Mouse (Mus musculus) intestine, embryonic 14.5 days (tissue): ENCODE data around the gene Duoxa2. TPM values are rescaled to one million over a fixed set of nuclear protein-coding genes. Genes with fewer than 3 reads are reported as not detected.

ENCODE experiments used
- ATAC-seq: fragments of 200-750 bp; cut with Nextera tagmentation; replicated peaks from 2 replicates; pipeline ENCODE4 v1.8.0; 2017; ENCODE audit warnings: low read depth, moderate number of reproducible peaks, moderate TSS enrichment, moderate library complexity; ENCODE audit not compliant: low FRiP score, low TSS enrichment
- DNase-seq: peaks from one replicate; pipeline ENCODE4 v3.0.0-alpha.2; 2018; ENCODE audit warnings: low spot score
- H3K27ac ChIP-seq: fragments of 300-500 bp; sonication (generic); 2 replicates; pipeline ENCODE4 v1.5.1; 2014; ENCODE audit warnings: low read depth, mild to moderate bottlenecking, control low read depth
- H3K27me3 ChIP-seq: fragments of 300-500 bp; sonication (generic); replicated peaks from 2 replicates; pipeline ENCODE4 v1.6.1; 2014; ENCODE audit warnings: low read length, control low read depth; ENCODE audit not compliant: control insufficient read depth, insufficient read depth
- H3K36me3 ChIP-seq: fragments of 300-500 bp; sonication (generic); 2 replicates; pipeline ENCODE4 v1.6.1; 2014; ENCODE audit warnings: low read length, control low read depth; ENCODE audit not compliant: control insufficient read depth, insufficient read depth
- H3K4me1 ChIP-seq: fragments of 300-500 bp; sonication (generic); replicated peaks from 2 replicates; pipeline ENCODE4 v1.6.1; 2014; ENCODE audit warnings: low read length, control low read depth, mixed read lengths; ENCODE audit not compliant: control insufficient read depth, insufficient read depth
- H3K4me2 ChIP-seq: fragments of 300-500 bp; sonication (generic); 2 replicates; pipeline ENCODE4 v1.6.1; 2014; ENCODE audit warnings: low read length
- H3K4me3 ChIP-seq: fragments of 300-500 bp; sonication (generic); 2 replicates; pipeline ENCODE4 v1.5.1; 2014; ENCODE audit warnings: low read depth, low read length, control low read depth, mixed read lengths
- H3K9ac ChIP-seq: fragments of 300-500 bp; sonication (generic); 2 replicates; pipeline ENCODE4 v1.6.1; 2014; ENCODE audit warnings: mild to moderate bottlenecking, low read length
- H3K9me3 ChIP-seq: fragments of 300-500 bp; sonication (generic); 2 replicates; pipeline ENCODE4 v1.6.1; 2016; ENCODE audit warnings: low read length, control low read depth; ENCODE audit not compliant: control insufficient read depth
- WGBS: fragments of 180-500 bp; shearing (Covaris S2); extraction: QIAGEN DNeasy Blood & Tissue Kit; methylation state at CpG from one replicate; pipeline ENCODE4 v1.1.7; 2014; 5-methylcytosine and 5-hydroxymethylcytosine counted together
- polyA plus RNA-seq: library from polyadenylated mRNA; unstranded; fragments of >200 nt; fragmentation: Nextera tagmentation; extraction: Ambion mirVana; gene quantifications from 2 replicates; pipeline ENCODE4 v1.2.1, GENCODE M21; 2014

The Duoxa2 gene
- polyA plus RNA-seq, 1 experiment from 2014 or later: 0.18 TPM

DNA sequence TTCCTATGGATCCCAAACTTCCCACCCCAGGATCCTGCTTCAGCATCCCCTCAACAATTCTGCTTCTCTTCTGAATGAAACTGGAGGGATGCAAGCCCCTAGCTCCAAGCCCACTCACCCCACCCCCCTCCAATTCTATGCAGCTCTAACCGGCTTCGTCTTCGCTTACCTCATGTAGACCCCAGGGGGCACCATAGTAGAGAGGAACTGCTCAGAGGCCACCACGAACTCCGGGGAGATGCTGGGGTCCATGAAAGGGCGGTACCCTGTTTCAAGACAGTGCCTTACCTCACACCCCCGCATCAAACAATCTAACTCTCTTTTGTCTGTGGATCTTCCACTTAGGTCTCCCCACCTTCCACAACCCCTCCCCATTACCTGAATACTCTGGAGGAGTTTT, 3.8 kb upstream of the Duoxa2 start:
- WGBS: 6% methylated on average over 7 of the region's 7 CpGs
- no peaks in the 10 kb centered on the region for H3K9me3 ChIP-seq
- DNase-seq: no peak
- no peak overlapping the region for H3K27ac ChIP-seq
- H3K9ac ChIP-seq: no peak overlapping the region
- H3K4me1 ChIP-seq: peaks cover 3% of the 10 kb centered on the region; the same call in 1 of the 2 replicates
- ATAC-seq: no peak
- H3K4me2 ChIP-seq: no peak overlapping the region
- H3K36me3 ChIP-seq: no peaks in the 10 kb centered on the region
- H3K4me3 ChIP-seq: no peak overlapping the region
- peaks cover 57% of the 10 kb centered on the region for H3K27me3 ChIP-seq

DNA sequence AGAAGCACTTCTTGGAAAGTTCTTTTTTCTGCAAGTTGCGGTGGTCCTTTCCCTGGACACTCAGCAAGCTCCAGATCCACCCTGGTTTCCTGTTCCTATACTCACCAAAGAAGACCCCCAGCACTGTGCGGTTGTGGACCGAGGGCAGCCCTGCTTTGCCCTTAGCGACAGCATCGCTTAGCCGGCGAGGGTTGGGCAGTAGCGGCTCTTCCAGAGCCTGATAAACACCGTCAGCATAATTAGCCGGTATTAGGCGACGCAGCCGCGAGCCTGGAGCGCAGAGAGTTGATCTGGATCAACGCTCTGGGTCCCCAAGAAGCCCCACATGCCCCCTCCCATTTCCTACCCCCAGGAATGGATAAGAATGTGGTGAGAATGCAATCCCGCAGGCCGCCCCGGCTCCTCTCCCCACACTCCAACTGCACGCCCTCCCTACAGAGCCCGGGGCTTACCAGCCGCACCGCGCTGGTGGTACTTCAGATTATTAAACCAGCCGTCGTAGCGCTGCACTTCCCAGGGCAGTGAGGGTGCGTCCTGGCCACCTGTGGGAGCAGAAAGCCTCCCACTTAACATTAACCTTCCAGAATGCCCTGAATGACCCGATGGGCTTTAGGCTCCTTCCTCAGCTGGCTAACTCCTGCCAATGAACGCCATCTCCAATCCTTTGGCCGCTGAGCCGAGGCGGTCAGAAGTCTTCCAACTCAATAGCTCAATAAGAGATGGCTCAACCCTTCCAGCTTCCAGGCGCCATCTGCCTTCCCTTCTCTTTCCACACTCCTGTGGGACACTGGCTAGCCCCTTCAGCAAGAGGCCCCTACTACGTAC, 1.2 kb upstream of the Duoxa2 start:
- Histone ChIP-seq H3K9ac (no peak overlapping the region), H3K36me3 (no peaks in the 10 kb centered on the region), H3K27me3 (peaks cover 83% of the 10 kb centered on the region), H3K4me3 (no peak overlapping the region; the same call in 1 of the 2 replicates), H3K4me2 (peak overlapping the region; percentile 26; the same call in 1 of the 2 replicates), H3K9me3 (no peaks in the 10 kb centered on the region), H3K4me1 (peaks cover 11% of the 10 kb centered on the region), H3K27ac (no peak overlapping the region)
- ATAC-seq (no peak), DNase-seq (peak; percentile 58)
- 1% methylated on average over 35 of the region's 35 CpGs for WGBS

- 3% methylated on average over 13 of the region's 13 CpGs for WGBS
- DNase-seq: peak; percentile 63
- no peak for ATAC-seq
These were observed 602 bp upstream of the Duoxa2 start, which contains the start of gene Duox2 for GRCm38 (mm10) chr2:122298096-122298499. Duox2 (minus strand) TSS chr2:122298449.

GRCm38 (mm10) chr2:122299911-122300655, 1.4 kb downstream of the Duoxa2 start:
- Histone ChIP-seq H3K27ac (no peak overlapping the region), H3K9ac (no peak overlapping the region), H3K36me3 (no peaks in the 10 kb centered on the region), H3K27me3 (peaks cover 84% of the 10 kb centered on the region), H3K4me3 (no peak overlapping the region), H3K4me1 (peaks cover 11% of the 10 kb centered on the region), H3K4me2 (no peak overlapping the region), H3K9me3 (no peaks in the 10 kb centered on the region)
- no peak for DNase-seq
- WGBS: 13% methylated on average over 14 of the region's 14 CpGs
- no peak for ATAC-seq

More at GRCm38 (mm10) chr2:122298096-122298499, 602 bp upstream of the Duoxa2 start, which contains the start of gene Duox2:
- H3K9me3 ChIP-seq: no peaks in the 10 kb centered on the region
- peaks cover 11% of the 10 kb centered on the region for H3K4me1 ChIP-seq
- no peak within 1 kb of the TSS for H3K9ac ChIP-seq
- peak within 1 kb of the TSS; percentile 25 for H3K4me3 ChIP-seq
- peaks cover 89% of the 10 kb centered on the region for H3K27me3 ChIP-seq
- peak within 1 kb of the TSS; percentile 52 for H3K4me2 ChIP-seq
- no peaks in the 10 kb centered on the region for H3K36me3 ChIP-seq
- no peak within 1 kb of the TSS for H3K27ac ChIP-seq

GRCm38 (mm10) chr2:122300656-122301020, 1.9 kb downstream of the Duoxa2 start:
- Histone ChIP-seq H3K36me3 (no peaks in the 10 kb centered on the region), H3K9ac (no peak overlapping the region), H3K27ac (no peak overlapping the region), H3K27me3 (peaks cover 79% of the 10 kb centered on the region), H3K4me3 (no peak overlapping the region), H3K4me1 (peaks cover 11% of the 10 kb centered on the region), H3K4me2 (peak overlapping the region; percentile 62; the same call in 1 of the 2 replicates), H3K9me3 (no peaks in the 10 kb centered on the region)
- ATAC-seq (no peak), DNase-seq (no peak)
- 6% methylated on average over 14 of the region's 14 CpGs for WGBS

DNA sequence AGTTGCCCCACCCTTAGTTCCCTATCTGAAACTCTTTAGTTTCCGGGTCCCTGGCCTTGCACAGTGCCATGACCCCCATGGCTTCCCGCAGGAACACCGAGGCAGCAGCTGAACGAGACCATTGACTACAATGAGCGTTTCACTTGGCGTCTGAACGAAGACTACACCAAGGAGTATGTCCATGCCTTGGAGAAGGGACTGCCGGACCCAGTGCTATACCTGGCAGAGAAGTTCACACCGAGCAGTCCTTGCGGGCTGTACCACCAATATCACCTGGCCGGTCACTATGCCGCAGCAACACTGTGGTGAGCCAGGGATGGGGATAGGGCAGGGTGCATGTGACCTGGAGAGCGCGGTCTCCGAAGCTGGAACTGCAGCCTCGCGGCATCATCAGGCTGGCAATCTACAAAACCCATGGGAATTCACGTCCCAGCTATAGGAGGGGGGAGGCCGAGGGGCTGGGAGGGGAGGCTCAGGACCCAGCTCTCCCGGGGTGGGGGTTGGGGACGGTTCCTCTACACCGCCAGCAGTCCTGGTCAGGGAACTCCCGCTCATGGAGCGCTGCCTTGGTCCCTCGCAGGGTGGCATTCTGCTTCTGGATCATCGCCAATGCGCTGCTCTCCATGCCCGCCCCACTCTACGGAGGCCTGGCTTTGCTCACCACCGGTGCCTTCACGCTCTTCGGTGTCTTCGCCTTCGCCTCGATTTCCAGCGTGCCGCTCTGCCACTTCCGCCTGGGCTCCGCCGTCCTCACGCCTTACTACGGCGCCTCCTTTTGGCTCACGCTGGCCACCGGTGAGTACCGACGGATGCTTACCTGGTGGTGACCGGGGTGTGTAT, 2.6 kb downstream of the Duoxa2 start:
- Histone ChIP-seq H3K27ac (no peak overlapping the region), H3K4me2 (peak overlapping the region; percentile 62), H3K4me3 (peak overlapping the region; percentile 33), H3K9me3 (no peaks in the 10 kb centered on the region), H3K36me3 (no peaks in the 10 kb centered on the region), H3K4me1 (peaks cover 11% of the 10 kb centered on the region), H3K9ac (no peak overlapping the region), H3K27me3 (peaks cover 81% of the 10 kb centered on the region)
- ATAC-seq (0 out of 2 replicates have a peak, but pooled peaks have one; percentile 21), DNase-seq (peak; percentile 74)
- WGBS: 1% methylated on average over 48 of the region's 48 CpGs

- peak; percentile 69 for DNase-seq
- Histone ChIP-seq H3K9ac (no peak overlapping the region), H3K4me1 (peaks cover 11% of the 10 kb centered on the region)
These were observed 3.3 kb downstream of the Duoxa2 start for GRCm38 (mm10) chr2:122301921-122302573.

More at GRCm38 (mm10) chr2:122301921-122302573, 3.3 kb downstream of the Duoxa2 start:
- Histone ChIP-seq H3K4me2 (peak overlapping the region; percentile 62), H3K36me3 (no peaks in the 10 kb centered on the region), H3K9me3 (no peaks in the 10 kb centered on the region), H3K4me3 (peak overlapping the region; percentile 33), H3K27ac (no peak overlapping the region), H3K27me3 (peaks cover 84% of the 10 kb centered on the region)
- ATAC-seq: no peak
- 9% methylated on average over 23 of the region's 23 CpGs for WGBS
